Mouse (Mus musculus): ENCODE measurements at regions not wholly inside any gene's neighbourhood (a gene's known extent, or its start where the extent isn't known, plus 50 kb on each side); places are given as distances from the start of the nearest gene placed in this dataset.

DNA sequence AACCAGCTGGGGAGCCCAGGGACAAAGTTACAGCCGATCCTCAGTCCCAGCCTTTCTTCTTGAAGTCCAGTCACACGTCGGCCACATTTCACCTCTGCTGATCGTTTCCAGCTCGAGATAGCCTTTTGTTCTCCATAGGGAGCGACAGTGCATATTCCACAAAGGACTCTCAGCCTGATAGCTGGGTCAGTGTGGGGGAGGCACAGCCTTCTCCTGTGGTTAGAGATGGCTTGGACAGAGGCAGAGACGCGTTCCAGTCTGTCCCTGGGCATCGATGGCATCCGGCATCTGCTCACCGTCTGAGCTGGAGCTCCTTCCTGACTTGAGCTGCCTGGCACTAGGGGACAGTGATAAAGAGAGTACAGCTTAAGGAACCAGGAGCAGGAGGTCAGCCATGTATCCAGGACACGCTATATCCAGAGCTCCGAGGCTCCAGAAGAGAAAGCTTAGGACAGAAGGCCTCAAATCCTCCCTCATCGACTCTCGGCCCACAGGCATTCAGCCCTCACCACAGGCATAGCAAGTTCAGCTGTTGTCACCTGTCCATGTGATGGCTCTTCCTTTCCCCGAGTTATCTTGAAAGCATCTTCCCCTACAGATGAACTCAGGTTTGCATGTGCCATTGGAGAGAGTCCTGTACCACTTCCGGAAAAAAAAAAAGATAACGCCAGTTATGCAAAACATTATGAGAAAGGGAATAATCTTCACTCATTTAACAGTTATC lies 160.0 kb downstream of the Qrsl1 start:
- TF ChIP-seq CTCF (IDR thresholded peaks at IDR 0.05; ENCODE audit: control insufficient read depth, insufficient read depth, insufficient replicate concordance, low read depth, low read length) (no peak), POLR2A (IDR thresholded peaks at IDR 0.05; ENCODE audit: control insufficient read depth, low read depth, low read length) (no peak)
